Mouse (Mus musculus) stomach, postnatal 0 days (tissue): ENCODE measurements around the gene Samd14. TPM values are rescaled to one million over a fixed set of nuclear protein-coding genes. Genes with fewer than 3 reads are reported as not detected.
A peak's percentile ranks its signal among the peaks of the same experiment; 100 is the strongest.

ENCODE experiments used
- ATAC-seq: fragments of 200-750 bp; cut with Nextera tagmentation; 2 replicates; pipeline ENCODE4 v1.8.0; 2017; ENCODE audit not compliant: low FRiP score, low TSS enrichment
- DNase-seq: peaks from one replicate; pipeline ENCODE4 v3.0.0-alpha.2; 2016; ENCODE audit warnings: low spot score
- H3K27ac ChIP-seq: fragments of 300-500 bp; sonication (generic); replicated peaks from 2 replicates; pipeline ENCODE4 v1.5.1; 2014; ENCODE audit warnings: mild to moderate bottlenecking, control low read depth
- H3K27me3 ChIP-seq: fragments of 300-500 bp; sonication (generic); 2 replicates; pipeline ENCODE4 v1.6.1; 2014; ENCODE audit warnings: low read length; ENCODE audit not compliant: control insufficient read depth, insufficient read depth
- H3K36me3 ChIP-seq: fragments of 300-500 bp; sonication (generic); 2 replicates; pipeline ENCODE4 v1.6.1; 2014; ENCODE audit warnings: low read length, mixed read lengths; ENCODE audit not compliant: control insufficient read depth, insufficient read depth
- H3K4me1 ChIP-seq: fragments of 300-500 bp; sonication (generic); replicated peaks from 2 replicates; pipeline ENCODE4 v1.6.1; 2014; ENCODE audit warnings: antibody characterized with exemption; ENCODE audit not compliant: control insufficient read depth, insufficient read depth
- H3K4me2 ChIP-seq: fragments of 300-500 bp; sonication (generic); replicated peaks from 2 replicates; pipeline ENCODE4 v1.6.1; 2014; ENCODE audit warnings: low read depth, mild to moderate bottlenecking, control low read depth, moderate library complexity
- H3K4me3 ChIP-seq: fragments of 300-500 bp; sonication (generic); 2 replicates; pipeline ENCODE4 v1.5.1; 2014; ENCODE audit warnings: low read depth, low read length, control low read depth
- H3K9ac ChIP-seq: fragments of 300-500 bp; sonication (generic); 2 replicates; pipeline ENCODE4 v1.6.1; 2014; ENCODE audit warnings: mild to moderate bottlenecking, low read length, control low read depth, mixed read lengths
- H3K9me3 ChIP-seq: fragments of 300-500 bp; sonication (generic); 2 replicates; pipeline ENCODE4 v1.6.1; 2016; ENCODE audit warnings: low read length; ENCODE audit not compliant: control insufficient read depth
- CTCF ChIP-seq: IDR thresholded peaks from 2 replicates; pipeline ENCODE4 v1.5.1; 2016; ENCODE audit warnings: antibody characterized with exemption, low read depth, mild to moderate bottlenecking, moderate library complexity
- EP300 ChIP-seq: optimal IDR thresholded peaks from 2 replicates; pipeline ENCODE3; 2016; ENCODE audit warnings: antibody characterized with exemption
- WGBS: fragments of 180-500 bp; shearing (Covaris S2); extraction: QIAGEN DNeasy Blood & Tissue Kit; methylation state at CpG from one replicate; pipeline ENCODE4 v1.1.7; 2014; 5-methylcytosine and 5-hydroxymethylcytosine counted together
- polyA plus RNA-seq: library from polyadenylated mRNA; unstranded; fragments of >200 nt; fragmentation: Nextera tagmentation; extraction: Ambion mirVana; gene quantifications from 2 replicates; pipeline ENCODE4 v1.2.1, GENCODE M21; 2015

Samd14 gene
- polyA plus RNA-seq, 1 experiment from 2014 or later: 6.7 TPM

- H3K4me3 ChIP-seq: no peak overlapping the region
Observed at GRCm38 (mm10) chr11:95011416-95011815, 1.7 kb downstream of the Samd14 start.

GRCm38 (mm10) chr11:95012075-95012474, 2.4 kb downstream of the Samd14 start:
- Histone ChIP-seq H3K4me3 (no peak overlapping the region), H3K27me3 (no peaks in the 10 kb centered on the region), H3K27ac (no peak overlapping the region; the same call in 1 of the 2 replicates), H3K9ac (no peak overlapping the region), H3K36me3 (no peaks in the 10 kb centered on the region), H3K4me1 (peaks cover 6% of the 10 kb centered on the region; the same call in 1 of the 2 replicates), H3K4me2 (0 out of 2 replicates have a peak overlapping the region, but pooled peaks have one; percentile 75), H3K9me3 (no peaks in the 10 kb centered on the region)
- TF ChIP-seq EP300 (no peak), CTCF (no peak)
- no peak for DNase-seq
- 44% methylated on average over 3 of the region's 3 CpGs for WGBS
- ATAC-seq: no peak

More at GRCm38 (mm10) chr11:95011416-95011815, 1.7 kb downstream of the Samd14 start:
- Histone ChIP-seq H3K27me3 (no peaks in the 10 kb centered on the region), H3K27ac (no peak overlapping the region), H3K4me2 (peak overlapping the region; percentile 75), H3K9ac (no peak overlapping the region), H3K36me3 (no peaks in the 10 kb centered on the region), H3K4me1 (peaks cover 10% of the 10 kb centered on the region; the same call in 1 of the 2 replicates), H3K9me3 (no peaks in the 10 kb centered on the region)
- TF ChIP-seq CTCF (no peak), EP300 (no peak)
- DNase-seq (no peak), ATAC-seq (no peak)
- 43% methylated on average over 1 of the region's 1 CpGs for WGBS

GRCm38 (mm10) chr11:95012487-95012886, 2.8 kb downstream of the Samd14 start:
- Histone ChIP-seq H3K36me3 (no peaks in the 10 kb centered on the region), H3K9ac (no peak overlapping the region), H3K4me3 (no peak overlapping the region), H3K27ac (no peak overlapping the region), H3K9me3 (no peaks in the 10 kb centered on the region), H3K4me2 (no peak overlapping the region), H3K27me3 (no peaks in the 10 kb centered on the region), H3K4me1 (peaks cover 4% of the 10 kb centered on the region; the same call in 1 of the 2 replicates)
- 43% methylated on average over 3 of the region's 3 CpGs for WGBS
- DNase-seq (no peak), ATAC-seq (no peak)
- TF ChIP-seq EP300 (no peak), CTCF (no peak)

GRCm38 (mm10) chr11:95015484-95015883, 5.8 kb downstream of the Samd14 start:
- WGBS: 66% methylated on average over 3 of the region's 3 CpGs

GRCm38 (mm10) chr11:95022237-95022992, 12.7 kb downstream of the Samd14 start:
- Histone ChIP-seq H3K9me3 (no peaks in the 10 kb centered on the region), H3K36me3 (peaks cover 5% of the 10 kb centered on the region; the same call in 1 of the 2 replicates), H3K4me2 (no peak overlapping the region), H3K4me1 (no peaks in the 10 kb centered on the region), H3K4me3 (no peak overlapping the region), H3K27me3 (no peaks in the 10 kb centered on the region), H3K27ac (no peak overlapping the region), H3K9ac (no peak overlapping the region)
- ATAC-seq: no peak
- TF ChIP-seq EP300 (no peak), CTCF (peak; percentile 68)
- no peak for DNase-seq
- 76% methylated on average over 10 of the region's 10 CpGs for WGBS

More at GRCm38 (mm10) chr11:95015484-95015883, 5.8 kb downstream of the Samd14 start:
- DNase-seq: no peak
- Histone ChIP-seq H3K4me1 (no peaks in the 10 kb centered on the region; the same call in 1 of the 2 replicates), H3K9ac (no peak overlapping the region), H3K9me3 (no peaks in the 10 kb centered on the region), H3K27ac (no peak overlapping the region), H3K36me3 (peaks cover 3% of the 10 kb centered on the region; the same call in 1 of the 2 replicates), H3K4me3 (no peak overlapping the region), H3K27me3 (no peaks in the 10 kb centered on the region), H3K4me2 (no peak overlapping the region)
- peak; percentile 48; the same call in 1 of the 2 replicates for ATAC-seq
- TF ChIP-seq EP300: no peak

GRCm38 (mm10) chr11:95023481-95023880, 13.8 kb downstream of the Samd14 start:
- no peak overlapping the region for H3K4me3 ChIP-seq
- no peaks in the 10 kb centered on the region for H3K9me3 ChIP-seq
- peaks cover 5% of the 10 kb centered on the region; the same call in 1 of the 2 replicates for H3K36me3 ChIP-seq
- DNase-seq (no peak), ATAC-seq (no peak)
- no peak overlapping the region for H3K27ac ChIP-seq
- 92% methylated on average over 9 of the region's 9 CpGs for WGBS
- TF ChIP-seq CTCF (no peak), EP300 (no peak)
- H3K4me1 ChIP-seq: no peaks in the 10 kb centered on the region
- H3K27me3 ChIP-seq: no peaks in the 10 kb centered on the region
- H3K9ac ChIP-seq: no peak overlapping the region
- H3K4me2 ChIP-seq: no peak overlapping the region
